Mouse (Mus musculus) kidney, postnatal 25 days (tissue): ENCODE results near the gene Kctd15.

Experiments used
- DNase-seq, 2 experiments: peaks; one replicate each; pipeline ENCODE4 v3.0.0; 2021; ENCODE audit warnings: mixed read lengths in 2 of 2

Gene Kctd15

GRCm38 (mm10) chr7:34618141-34618890, 38.2 kb downstream of the Kctd15 start:
- DNase-seq = no peak

DNA sequence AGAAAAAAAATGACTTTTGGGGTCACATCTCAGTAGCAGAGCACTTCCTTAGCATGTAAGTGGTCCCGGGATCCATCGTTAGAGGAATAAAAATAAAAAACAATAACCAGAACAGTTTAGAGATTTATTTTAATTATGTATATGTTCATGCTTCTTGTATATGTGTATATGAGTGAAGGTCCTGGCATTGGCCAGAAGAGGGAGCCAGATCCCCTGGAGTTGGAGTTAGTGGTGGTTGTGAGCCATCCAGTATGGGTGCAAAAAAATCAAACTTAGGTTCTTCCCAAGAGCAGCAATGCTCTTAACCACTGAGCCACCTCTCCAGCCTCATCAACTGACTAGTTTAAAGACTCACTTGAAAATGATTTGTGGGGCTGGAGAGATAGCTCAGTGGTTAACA, 40.3 kb downstream of the Kctd15 start:
- peak in 1 of 2 experiments; percentile 28 for DNase-seq

DNA sequence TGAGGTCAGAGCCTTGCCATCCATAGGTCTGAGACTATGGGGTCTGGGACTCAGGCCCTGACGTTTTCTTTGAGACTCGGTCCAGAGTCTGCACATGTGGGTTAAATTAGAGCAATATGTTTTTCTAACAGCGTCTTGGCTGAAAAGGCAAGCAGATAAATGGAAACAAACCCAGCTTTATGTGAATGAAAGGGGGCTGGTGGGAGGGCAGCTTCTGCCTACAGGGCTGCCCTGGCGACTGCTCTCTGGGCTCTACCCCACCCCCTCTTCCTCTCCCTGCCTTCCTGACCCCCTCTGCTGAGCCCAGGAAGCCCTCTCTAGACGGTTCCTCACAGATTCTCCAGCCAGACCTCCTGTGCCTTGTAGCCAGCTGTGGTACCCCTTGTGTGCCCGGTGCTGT, 46.1 kb downstream of the Kctd15 start:
- no peak for DNase-seq

DNA sequence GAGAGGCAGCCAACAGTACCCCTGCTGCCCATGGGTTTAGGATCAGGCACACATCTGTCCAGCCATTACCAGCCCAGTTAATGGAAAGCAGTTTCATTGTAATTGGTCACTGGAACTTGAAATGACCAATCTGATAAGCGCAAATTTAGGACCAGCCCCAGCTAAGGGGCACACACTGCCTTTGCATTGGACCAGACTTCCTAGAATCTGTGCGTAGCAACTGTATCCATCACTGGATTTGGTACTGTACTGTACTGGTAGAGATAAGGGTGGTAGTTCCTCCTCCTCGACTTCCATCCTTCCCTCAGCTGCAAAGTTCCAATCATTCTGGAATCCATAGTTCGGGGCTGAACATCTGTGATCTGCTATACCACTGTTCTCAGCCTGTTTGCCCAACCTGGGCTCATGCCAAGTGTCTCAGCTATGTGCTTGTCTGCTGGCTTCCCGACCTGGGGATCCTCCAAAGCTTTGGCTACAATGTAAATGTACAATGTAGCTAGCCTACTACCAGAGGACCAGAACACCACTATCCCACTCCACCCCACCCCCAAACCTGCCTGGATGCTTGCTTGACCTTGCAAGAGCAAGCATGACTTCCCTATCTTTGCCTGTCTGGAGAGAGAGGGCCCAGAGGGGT, 49.1 kb downstream of the Kctd15 start:
- no peak for DNase-seq

GRCm38 (mm10) chr7:34606729-34607128, 49.8 kb downstream of the Kctd15 start:
- DNase-seq = peak in 1 of 2 experiments; percentile 18

GRCm38 (mm10) chr7:34606051-34606450, 50.5 kb downstream of the Kctd15 start:
- DNase-seq = peak in 1 of 2 experiments; percentile 38

DNA sequence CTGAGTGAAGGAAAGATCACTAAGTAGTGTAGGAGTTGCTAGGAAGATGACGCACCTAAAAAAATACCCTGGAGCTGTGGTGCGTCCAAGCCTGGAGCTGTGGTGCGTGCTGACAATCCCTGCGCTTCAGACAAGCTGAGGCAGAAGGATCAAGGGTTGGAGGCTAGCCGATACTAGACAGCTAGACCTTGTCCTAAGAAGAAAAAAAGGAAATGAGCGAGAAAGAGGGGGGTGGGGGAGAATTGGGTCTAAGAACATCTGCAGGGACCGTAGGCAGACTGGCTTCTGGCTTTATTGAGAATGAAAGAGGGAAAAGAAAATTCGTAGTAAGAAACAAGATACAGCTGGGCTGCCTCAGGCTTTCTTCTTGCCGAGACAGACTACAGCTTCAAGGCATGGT, 58.0 kb downstream of the Kctd15 start:
- no peak for DNase-seq

DNA sequence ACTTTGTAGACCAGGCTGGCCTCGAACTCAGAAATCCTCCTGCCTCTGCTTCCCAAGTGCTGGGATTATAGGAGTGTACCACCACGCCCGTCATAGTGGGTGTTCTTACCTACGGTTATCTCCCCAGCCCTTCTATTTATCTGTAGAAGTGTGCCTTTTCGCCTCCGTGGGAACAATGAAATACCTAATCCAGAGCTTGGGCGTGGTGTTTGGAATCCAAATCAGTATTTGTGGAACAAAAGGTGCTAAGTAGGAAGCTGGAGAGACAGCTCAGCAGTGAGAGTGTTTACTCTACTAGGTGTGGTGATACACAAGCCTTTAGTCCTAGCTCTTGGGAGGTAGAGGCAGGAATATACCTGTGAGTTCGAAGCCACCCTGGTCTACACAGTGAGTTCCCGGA, 58.5 kb downstream of the Kctd15 start:
- no peak for DNase-seq

DNA sequence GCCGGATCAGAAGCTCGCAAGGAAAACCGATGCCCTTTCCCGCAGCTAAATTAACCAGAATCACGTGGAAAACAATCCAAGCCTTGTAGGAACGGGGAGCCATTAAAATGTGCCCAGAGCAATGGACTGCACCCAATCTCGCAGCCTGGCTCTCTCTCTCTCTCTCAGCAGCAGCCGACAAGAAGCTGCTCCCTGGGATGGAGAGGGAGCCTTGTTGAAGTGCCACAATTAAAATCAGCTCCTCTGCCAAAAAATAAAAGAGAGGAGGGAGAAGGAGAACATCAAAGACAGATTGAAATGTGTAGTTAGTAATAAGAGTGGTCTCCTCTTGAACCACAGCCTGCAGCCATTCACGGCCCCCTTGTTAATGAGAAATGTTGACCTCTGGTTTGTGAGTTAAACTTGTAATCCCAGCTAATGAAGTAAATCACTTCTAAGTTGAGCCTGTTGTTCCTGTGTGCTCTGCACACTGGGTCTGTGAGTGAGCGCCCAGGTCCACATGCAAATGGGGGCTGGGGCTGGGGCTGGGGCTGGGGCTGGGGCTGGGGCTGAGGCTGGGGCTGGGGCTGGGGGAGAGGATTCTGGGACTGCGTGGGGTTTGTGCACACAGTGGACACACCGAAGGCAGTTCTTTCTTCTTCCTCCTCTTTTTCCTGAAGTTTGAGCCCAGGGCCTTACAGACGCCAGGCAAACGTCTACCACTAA, 59.8 kb downstream of the Kctd15 start:
- peak; percentile 25 to 55 for DNase-seq

- DNase-seq = no peak
These were observed 61.3 kb downstream of the Kctd15 start for GRCm38 (mm10) chr7:34595307-34595565.

GRCm38 (mm10) chr7:34594501-34595306, 61.8 kb downstream of the Kctd15 start:
- DNase-seq = peak; percentile 64 to 78

GRCm38 (mm10) chr7:34590711-34591110, 65.8 kb downstream of the Kctd15 start:
- no peak for DNase-seq
